Mouse (Mus musculus) gastrocnemius, postnatal 14 days (tissue): ENCODE measurements at regions not wholly inside any gene's neighbourhood (a gene's known extent, or its start where the extent isn't known, plus 50 kb on each side); places are given as distances from the start of the nearest gene placed in this dataset.
"Not testable (repeated sequence)": the region's sequence is repeated elsewhere in the genome, so short reads cannot be mapped to it uniquely, and the experiment has no call there.

Source experiments
- DNase-seq: peaks from one replicate; pipeline ENCODE4 v3.0.0; 2021; ENCODE audit warnings: mixed read lengths
- intact Hi-C: fragments of 180-260 bp; cut with DNase I; formaldehyde crosslinking; loops from one replicate; pipeline ENCODE4 v1.15.1; 2025; ENCODE audit warnings: low total_unique reads

DNA sequence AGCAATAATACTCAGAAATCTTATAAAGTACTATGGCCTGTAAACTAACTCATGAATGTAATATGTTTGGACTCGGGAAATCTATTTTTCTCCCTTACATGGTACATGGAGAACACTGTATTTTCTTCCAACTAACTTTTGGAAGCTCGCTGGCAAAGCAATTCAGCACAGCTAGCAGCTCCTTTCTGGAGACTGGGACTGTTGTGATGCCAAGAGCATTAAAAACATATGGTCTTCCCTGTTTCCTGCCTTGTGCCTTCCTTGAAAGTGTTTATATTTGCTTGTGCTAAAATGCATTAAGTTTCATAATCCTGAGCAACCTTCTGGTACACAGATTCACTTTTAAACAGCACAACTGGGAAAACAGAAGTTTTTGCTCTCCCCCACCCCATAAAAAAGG is 142.3 kb downstream of the Ube2e3 start:
- intact Hi-C loops = no loop called here
- DNase-seq = no peak

DNA sequence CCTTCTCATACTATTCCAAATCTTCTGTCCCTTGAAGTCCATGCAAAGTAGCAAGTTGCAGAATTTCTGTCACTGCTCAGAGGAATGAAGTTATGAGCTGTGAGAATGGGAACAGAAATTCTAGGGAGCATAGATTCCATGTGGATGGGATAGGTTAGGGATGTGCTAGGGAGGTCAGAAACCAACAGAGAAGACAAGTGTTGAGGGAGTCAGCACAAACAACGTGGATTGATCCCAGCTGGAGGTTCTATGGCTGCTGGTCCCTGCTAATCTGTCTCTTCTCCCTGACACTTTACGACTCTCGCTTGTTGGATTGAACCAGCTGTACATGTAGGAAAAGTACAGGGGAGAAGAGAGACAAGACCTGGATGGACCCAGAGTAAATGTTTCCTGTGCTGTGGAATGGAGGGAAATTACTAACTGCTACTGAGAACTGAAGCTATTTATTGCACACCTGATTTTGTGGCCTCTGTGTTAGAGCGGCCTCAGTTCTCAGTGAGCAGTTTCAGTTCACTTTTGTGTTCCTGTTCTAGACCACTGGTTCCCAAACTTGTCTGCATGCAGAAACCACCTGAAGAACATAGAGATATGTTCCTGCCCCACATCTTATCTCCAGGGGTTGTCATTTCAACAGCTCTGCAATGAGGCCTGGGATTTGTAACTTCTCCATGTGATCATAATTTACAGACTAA is 151.0 kb downstream of the Ube2e3 start:
- intact Hi-C loops = no loop called here
- no peak for DNase-seq

DNA sequence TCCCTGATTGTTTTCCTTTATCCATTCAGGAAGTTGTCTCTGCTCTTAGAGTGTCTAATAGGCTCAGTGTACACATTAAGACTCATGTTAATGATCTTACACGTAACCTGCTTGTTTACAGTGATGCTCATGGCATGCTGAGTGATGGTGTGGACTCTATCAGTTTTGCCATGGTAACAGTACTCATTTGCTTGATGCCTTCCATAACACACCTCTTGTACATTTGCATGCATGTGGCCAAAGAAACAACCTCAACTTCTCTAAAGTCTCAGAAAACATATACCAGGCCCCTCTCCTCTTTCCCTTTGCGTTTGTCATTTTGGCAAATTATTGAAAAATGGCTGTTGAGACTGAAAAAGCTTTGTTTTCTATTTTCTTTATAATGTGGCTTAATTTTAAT is 155.0 kb downstream of the Ube2e3 start:
- intact Hi-C loops = no loop called here
- DNase-seq = no peak

DNA sequence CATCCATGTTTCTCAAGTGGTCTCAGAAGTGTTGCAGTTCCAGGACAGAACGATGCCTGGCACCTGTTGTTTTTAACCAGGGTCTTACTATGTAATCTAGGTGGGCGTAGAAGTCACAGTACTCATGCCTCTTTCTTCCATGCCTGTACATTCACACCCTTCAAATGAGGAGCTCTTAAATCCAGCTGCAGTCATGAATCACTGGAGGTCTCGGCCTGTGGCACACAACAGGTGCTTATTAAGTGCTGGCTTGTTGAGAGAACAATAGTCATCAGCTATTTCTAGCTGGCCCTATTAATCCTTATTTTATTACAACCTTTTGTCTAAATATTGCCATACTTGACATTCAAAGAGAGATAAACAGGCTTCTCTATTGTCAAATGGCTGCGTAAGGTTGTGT is 157.8 kb downstream of the Ube2e3 start:
- no peak for DNase-seq
- intact Hi-C loops = no loop called here

DNA sequence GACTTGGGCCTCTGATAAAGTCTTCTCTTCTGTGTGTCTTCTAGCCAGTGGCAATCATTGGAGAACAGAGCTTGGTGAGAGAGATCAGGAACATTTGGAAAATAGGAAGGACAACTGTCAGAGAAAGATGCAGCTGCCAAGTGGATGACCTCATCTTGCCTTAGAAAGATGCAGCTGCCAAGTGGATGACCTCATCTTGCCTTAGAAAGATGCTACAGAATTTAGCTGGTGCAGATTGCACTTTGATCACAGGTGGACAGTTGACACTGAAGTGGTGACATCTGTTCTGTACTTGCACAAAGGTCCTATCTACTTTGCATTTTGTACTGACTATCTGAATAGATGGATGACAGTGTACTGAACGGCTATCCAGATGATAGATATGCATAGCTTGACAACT is 163.1 kb downstream of the Ube2e3 start:
- intact Hi-C loops = no loop called here
- no peak for DNase-seq

DNA sequence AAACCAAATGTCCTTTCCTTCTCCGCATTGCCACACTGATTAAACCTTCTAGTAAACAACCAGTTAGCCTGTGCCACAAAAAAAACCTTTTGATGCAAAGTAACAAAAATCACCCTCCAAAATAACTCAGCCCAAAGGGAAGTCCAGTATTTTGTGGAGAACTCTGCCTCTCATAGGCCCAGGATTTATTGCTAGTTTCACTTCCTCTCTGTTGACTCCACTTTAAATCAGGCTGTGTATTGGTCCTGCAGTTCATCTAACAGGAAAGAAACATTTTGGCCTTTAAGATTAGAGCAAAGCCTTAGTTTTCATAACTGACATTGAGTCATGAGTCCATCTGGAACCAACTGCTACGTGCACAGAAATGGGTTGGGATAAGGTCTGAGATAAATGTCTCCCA is 168.4 kb downstream of the Ube2e3 start:
- intact Hi-C loops = no loop called here
- DNase-seq = no peak

DNA sequence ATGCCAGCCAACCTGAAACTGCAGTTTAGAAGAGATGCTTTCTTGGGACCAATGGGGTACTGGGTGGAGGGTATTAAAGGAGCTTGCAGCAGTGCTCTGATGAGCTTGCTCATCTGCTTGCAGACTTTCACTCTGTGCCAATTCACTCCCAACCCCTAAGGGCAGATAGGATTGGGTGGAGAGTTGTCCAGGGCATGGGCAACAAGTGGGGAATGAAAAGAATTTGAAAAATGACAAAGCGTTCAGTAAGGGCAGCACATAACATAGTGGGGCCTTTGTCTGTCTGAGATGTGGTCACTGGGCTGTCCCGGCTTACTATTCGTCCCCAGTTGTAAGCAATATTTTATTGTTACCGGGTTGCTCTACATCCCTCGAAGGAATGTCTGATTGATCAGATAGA is 170.7 kb downstream of the Ube2e3 start:
- intact Hi-C loops = no loop called here

DNA sequence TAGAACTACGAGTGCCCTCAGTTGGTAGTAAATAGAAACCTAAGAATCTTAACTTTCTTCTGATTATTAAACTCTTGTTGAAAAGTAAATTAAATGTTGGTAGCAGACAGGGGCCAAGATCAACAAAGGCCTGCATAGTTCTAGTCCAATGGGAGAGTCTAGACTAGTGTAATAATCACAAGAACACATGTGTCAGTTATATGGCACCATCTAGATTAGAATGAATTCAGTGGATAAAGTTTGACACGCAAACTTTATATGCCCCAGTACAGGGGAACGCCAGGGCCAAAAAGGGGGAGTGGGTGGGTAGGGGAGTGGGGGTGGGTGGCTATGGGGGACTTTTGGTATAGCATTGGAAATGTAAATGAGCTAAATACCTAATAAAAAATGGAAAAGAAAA is 176.9 kb downstream of the Ube2e3 start:
- DNase-seq, intact Hi-C loops: not testable (repeated sequence)

More for the DNA sequence above, 170.7 kb downstream of the Ube2e3 start:
- no peak for DNase-seq

DNA sequence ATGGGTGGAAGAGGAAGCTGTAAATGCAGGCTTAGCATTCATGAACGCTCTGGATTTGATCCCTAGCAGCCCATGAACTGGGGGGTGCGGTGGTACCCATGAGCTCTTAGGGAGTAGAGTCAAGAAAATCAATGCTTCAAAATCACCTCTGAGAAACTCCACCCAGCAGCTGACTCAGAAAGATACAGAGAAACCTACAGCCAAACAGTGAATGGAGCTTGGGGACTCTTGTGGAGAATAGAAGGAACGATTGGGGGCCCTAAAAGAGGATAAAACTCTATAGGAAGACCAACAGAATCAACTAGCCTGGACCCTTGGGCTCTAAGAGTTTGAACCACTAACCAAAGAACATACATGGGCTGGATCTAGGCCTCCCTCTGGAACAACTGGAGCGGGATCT is 177.6 kb downstream of the Ube2e3 start:
- DNase-seq = no peak
- intact Hi-C loops = no loop called here

DNA sequence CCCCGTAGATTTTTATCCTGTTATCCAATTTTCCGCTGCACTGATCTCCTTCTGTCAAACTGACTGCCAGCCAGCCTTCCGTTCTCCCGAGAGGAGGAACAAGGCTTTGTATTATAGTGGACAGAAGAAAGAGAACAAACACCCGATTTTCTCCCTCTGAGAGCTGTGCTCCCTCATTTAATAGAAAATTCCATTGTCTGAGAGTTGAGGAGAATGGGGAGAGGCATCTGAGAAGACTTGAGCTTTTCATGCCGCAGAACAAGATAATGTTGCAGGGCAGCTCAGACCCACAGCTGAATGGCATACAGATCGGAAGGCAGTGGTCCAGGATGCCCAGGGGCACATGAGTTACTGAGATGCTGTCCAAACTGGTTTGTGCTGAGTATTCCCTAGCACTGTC is 180.1 kb downstream of the Ube2e3 start:
- intact Hi-C loops = no loop called here

DNA sequence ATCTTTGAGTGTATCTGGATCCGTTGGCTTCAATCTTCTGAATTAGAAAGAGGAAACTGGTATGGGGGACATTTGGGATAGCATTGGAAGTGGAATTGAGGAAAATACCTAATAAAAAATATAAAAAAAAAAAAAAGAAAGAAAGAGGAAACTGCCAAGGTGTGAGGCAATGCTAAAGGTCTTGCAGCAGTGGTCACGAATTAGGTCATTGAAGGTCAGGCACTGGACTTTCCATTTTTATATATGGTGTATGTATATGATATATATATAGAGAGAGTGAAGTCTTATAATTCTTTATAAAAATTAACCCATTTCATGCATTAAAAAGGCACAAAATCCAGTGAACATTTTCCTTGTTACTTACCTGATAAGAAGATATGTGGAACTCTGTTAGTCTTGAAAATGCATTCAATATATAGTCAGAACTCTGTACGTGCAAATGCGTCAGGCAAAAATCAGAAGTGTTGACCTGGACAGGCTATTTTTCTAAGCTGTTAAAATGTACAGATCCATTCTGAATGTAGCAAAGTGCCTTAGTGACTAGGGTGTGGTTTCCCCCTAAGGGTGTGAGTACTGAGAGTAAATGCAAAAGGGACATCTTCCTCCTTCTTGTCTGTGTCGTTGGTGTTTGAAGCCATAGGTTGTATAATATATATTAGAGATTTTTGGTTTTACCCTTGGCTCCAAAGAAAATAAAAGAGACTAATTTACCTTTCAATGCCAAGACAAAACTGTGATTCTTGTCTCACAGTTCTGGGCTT is 181.0 kb downstream of the Ube2e3 start:
- no peak for DNase-seq
- intact Hi-C loops = no loop called here

More for the DNA sequence above, 180.1 kb downstream of the Ube2e3 start:
- DNase-seq = no peak

DNA sequence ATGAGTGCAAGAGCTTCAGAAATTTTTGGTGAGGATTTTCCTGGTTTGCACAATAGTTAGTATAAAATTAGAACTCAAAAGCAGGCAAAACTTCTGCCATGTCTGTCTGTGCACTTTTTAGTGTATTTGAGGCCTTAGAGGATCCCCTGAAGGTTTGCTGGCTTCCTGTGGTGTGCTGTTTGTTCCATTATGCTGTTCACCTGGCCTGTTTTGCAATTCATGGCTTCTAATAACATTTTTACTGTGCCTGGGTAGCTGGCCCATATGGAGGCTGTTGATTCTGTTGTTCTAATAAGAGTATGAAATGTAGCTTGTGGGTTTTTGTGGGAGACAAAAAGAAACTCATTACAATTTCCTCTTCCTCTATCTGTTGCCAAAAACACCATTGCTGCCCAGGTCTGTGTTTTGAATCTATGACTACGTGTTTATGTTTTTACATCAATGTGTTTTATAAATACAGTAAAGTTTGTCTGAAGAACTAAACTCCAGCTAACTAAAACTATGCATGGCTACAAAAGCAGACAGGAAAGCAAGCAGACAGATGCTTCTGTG is 182.6 kb downstream of the Ube2e3 start:
- intact Hi-C loops = no loop called here
- no peak for DNase-seq

DNA sequence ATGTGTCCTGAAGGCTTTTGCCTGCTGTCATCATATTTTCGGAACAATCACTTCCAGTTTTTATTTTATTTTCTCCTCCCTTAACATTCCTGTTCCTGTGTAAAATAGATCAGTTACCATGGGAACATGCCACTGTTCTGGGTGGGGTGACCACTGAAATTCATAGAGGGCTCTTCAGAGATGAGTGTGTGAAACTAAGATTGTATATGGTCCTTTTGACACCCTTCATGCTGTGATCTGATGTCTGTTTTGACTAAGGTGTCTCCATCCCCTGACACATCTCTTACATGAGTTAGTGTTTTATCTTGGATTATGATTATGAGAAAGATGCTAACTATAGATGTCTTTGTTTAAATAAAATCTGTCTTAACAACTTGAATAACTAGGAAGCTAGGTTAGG is 184.3 kb downstream of the Ube2e3 start:
- DNase-seq = no peak
- intact Hi-C loops = no loop called here

DNA sequence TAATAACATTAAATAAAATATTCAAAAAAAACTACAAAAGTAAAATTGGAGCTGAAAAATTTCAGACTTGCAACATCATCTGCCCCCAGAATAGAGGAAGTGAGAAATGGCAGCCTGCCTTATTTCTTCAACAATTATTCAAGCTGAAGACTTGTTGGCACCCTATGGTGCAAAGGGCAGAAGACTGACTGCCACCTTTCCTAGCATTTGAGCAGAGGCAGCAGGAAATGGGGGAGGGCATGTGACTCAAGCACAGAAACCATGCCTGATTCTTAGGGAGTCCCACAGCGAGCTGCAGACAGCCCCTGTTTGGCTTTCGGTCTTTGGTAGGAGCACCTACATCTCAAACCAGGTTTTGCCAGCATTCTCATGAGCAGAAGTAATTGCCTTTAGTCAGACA is 188.2 kb downstream of the Ube2e3 start:
- DNase-seq = no peak
- intact Hi-C loops = no loop called here

DNA sequence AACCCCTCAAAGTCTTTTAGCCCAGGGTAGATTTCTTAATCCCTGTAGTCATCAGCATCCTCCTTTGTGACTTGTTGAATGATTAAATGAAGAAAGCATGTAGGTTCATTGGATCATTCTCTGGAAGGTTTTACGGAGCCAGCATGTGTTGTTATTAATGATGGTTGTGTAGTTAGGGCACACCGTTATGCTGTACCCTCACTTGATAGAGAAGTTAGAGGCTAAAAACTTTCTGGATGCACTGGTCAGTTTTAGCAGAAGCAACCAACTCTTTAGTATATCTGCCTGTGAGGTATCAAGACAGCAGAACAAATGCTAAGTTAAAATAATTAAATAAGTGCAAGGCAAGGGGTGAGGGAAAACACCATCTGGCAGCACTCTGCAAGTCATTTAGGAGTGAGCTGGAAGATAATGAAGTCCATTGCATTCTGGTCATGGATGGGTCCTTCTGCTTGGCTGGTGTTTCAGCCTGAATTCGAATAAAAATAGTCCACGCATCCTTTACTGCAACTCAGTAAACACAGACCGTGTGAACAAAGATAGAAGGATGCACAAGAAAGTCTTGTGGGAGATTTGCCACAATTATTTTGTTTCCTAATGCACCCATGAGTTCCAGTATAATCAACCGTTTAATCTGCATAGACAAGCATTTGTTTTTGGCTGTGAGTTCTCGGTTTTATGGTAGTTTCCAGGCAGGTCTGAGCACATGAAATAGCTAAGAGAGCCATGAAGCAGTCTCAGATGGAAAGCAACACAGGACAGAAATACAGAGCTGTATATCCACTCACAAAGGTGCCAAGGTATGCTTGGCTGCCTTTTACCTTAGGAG is 191.4 kb downstream of the Ube2e3 start:
- no peak for DNase-seq
- intact Hi-C loops = no loop called here

DNA sequence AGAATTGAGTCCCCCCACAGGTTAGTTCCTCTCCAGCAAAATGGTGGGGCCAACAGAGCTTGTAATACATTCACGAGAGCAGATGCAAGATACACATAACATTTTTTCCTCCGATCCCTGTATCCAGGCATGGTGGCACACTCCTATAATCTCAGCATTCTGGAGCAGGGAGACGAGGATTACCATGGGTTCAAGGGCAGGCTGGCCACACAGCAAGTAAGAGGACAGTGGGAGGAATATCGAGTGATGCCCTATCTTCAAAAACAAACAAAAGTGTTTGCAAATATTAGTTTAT is 192.0 kb downstream of the Ube2e3 start:
- intact Hi-C loops = no loop called here
- no peak for DNase-seq

DNA sequence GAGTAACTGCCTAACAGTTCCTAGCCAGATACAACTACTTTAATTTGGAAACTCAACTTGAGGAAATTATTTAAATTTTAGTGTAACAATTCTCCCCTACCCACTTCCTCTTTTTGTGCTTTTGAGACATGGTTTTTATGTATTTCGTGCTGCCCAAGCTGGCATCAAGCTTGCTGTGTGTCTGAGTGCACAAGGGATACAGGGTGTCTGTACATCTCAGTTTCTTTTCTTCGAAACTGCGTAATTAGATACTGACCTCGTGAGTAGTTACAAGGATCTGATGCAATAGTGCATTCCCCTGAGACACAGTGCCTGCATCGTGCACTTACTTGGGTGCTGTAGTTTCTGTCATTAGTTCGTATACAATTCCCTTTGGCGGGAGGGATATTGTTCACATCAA is 192.4 kb downstream of the Ube2e3 start:
- intact Hi-C loops = no loop called here
- DNase-seq = no peak

DNA sequence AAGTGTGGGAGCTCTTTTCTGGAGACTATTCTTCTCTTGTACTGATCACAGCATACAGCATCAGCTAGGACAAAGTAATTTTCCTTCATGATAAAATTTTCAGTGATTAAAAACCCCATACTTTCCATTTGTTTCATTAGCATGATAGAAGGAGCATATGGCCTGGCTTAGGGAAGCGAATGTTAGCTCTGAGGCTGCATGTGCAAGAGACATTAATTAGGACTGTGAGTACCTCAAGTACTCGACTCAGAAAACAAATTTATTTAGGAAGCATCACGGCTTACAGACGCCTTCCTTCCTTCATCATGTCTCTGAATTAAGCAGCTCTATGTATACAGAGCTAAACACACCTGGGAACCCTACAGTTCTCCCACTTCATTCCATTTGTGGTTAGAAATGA is 193.6 kb upstream of the Itga4 start:
- no peak for DNase-seq
- intact Hi-C loops = no loop called here

DNA sequence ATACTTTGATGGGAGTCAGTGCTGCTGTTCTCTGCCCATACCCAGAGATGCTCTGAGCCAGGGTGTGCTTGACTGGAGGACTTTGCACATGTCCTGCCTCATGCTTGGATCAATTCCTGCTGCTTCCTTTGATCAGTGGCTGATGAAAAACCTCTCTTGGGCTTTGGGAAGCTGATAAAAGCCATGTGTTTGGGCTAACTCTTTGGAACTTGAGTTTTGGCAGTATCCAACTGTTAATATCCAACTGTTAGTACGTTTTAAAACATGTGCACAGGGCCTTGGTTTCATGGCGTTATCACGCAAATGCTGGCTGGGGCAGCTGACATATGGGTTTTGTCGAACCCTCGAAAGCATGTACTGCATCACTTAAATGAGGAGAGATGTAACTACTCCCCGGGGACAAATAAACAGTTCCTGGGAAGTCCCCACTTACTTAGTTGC is 193.0 kb upstream of the Itga4 start:
- no peak for DNase-seq
- intact Hi-C loops = no loop called here

DNA sequence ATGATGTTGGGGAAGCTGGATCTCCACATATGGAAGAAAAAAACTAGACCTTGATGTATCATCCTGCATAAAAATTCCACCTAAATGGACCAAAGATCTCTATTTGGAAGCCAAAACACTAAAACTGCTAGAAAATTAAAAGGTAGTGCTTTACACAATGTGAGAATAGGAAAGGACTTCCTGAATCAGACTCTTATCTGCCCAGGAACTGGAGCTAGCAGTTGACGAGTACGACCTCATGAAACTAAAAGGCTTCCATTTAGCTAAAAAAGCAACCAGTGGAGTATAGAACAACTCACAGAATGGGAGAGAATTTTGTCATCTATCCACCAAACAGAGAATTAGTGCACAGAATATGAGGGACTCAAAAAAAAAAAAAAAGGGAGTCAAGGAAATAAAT is 191.6 kb upstream of the Itga4 start:
- intact Hi-C loops = no loop called here
- no peak for DNase-seq
